8 mouse cellular contexts compared by ENCODE assay signal in the genomic region with DNA sequence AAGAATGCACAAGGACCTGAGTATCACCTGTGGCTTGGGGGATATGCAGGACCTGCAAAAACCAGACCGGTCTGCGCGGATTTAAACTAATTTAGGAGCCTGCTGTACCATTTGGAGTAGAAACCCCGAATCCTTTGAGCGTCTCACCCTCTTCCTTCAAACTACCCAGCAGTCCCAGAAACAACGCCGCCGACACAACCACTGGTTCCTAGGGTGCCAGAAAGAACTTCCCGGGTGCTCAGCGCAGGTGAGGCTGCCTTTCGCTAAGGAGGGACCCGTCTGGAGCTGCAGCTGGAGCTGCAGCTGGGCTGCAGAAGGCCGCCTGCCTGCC. TPM values are rescaled to one million over a fixed set of nuclear protein-coding genes. Genes with fewer than 3 reads are reported as not detected.
DNase-seq lines count a peak whose midpoint lies in the region; ATAC-seq and TF ChIP-seq lines count a peak whose summit lies in the region.

No protein-coding gene starts in this region.

- WGBS in heart, embryonic 13.5 days, result 2% methylated on average over 13 of the region's 13 CpGs
- WGBS in forebrain, postnatal 0 days, result under 1% methylated on average over 13 of the region's 13 CpGs

- peaks cover 14% of the 10 kb centered on the region for H3K4me1 ChIP-seq in heart, embryonic 13.5 days
- H3K4me1 ChIP-seq in forebrain, postnatal 0 days (ENCODE audit: insufficient read depth), result peaks cover 6% of the 10 kb centered on the region; the same call in 1 of the 2 replicates
- H3K4me1 ChIP-seq in megakaryocyte, embryonic 14.5 days, result peaks cover 25% of the 10 kb centered on the region

- peak overlapping the region; percentile 76 for H3K4me3 ChIP-seq in heart, embryonic 13.5 days
- H3K4me3 ChIP-seq in forebrain, postnatal 0 days (ENCODE audit: low read depth, low read length), result peak overlapping the region; percentile 74
- peak overlapping the region; percentile 96 for H3K4me3 ChIP-seq in megakaryocyte, embryonic 14.5 days (replicated peaks)

- peaks cover 19% of the 10 kb centered on the region for H3K36me3 ChIP-seq in heart, embryonic 13.5 days
- no peaks in the 10 kb centered on the region for H3K36me3 ChIP-seq in forebrain, postnatal 0 days (ENCODE audit: insufficient read depth)
- H3K36me3 ChIP-seq in megakaryocyte, embryonic 14.5 days (replicated peaks; ENCODE audit: low read length), result peaks cover 8% of the 10 kb centered on the region

- intact Hi-C loops in left cerebral cortex, postnatal 10 days (cut with DNase I), result loop anchor here (5.0 kb wide), 1 partner anchor 205 kb away; the partner anchor contains the start of gene Vps36

- H3K27me3 ChIP-seq in heart, embryonic 13.5 days (replicated peaks), result no peaks in the 10 kb centered on the region
- H3K27me3 ChIP-seq in forebrain, postnatal 0 days (ENCODE audit: insufficient read depth, low read length), result no peaks in the 10 kb centered on the region
- H3K27me3 ChIP-seq in megakaryocyte, embryonic 14.5 days (replicated peaks), result peaks cover 2% of the 10 kb centered on the region

- peak overlapping the region; percentile 87 for H3K4me2 ChIP-seq in heart, embryonic 13.5 days
- H3K4me2 ChIP-seq in forebrain, postnatal 0 days (ENCODE audit: low read depth), result peak overlapping the region; percentile 75

- H3K9me3 ChIP-seq in heart, embryonic 13.5 days, result no peaks in the 10 kb centered on the region
- H3K9me3 ChIP-seq in forebrain, postnatal 0 days (ENCODE audit: low read length), result no peaks in the 10 kb centered on the region
- no peaks in the 10 kb centered on the region for H3K9me3 ChIP-seq in megakaryocyte, embryonic 14.5 days

- DNase-seq in heart, postnatal 4 days, result no peak
- peak; percentile 41 for DNase-seq in ES-CJ7 (ENCODE audit: low read depth, low spot score)
- DNase-seq in forebrain, postnatal 0 days, result no peak
- DNase-seq in gastrocnemius, postnatal 10 days, result no peak
- DNase-seq in adrenal gland, postnatal 14 days, result no peak
- no peak for DNase-seq in left cerebral cortex, postnatal 10 days (ENCODE audit: extremely low spot score in 1 of 2, low spot score in 2 of 2)

- peak overlapping the region; percentile 76 for H3K27ac ChIP-seq in heart, embryonic 13.5 days (replicated peaks)
- peak overlapping the region; percentile 77 for H3K27ac ChIP-seq in forebrain, postnatal 0 days (ENCODE audit: low read depth, low read length)

- ATAC-seq in heart, embryonic 13.5 days (ENCODE audit: extremely low read depth, insufficient number of reproducible peaks, low FRiP score, low TSS enrichment), result no peak
- ATAC-seq in forebrain, postnatal 0 days, result no peak

- H3K9ac ChIP-seq in heart, embryonic 13.5 days, result peak overlapping the region; percentile 90
- H3K9ac ChIP-seq in forebrain, postnatal 0 days, result peak overlapping the region; percentile 78

- no peak for TF ChIP-seq CTCF in forebrain, postnatal 0 days (IDR thresholded peaks at IDR 0.05; ENCODE audit: low read depth)

RNA-seq across cellular contexts. Expression of gene Slc25a15, which starts 0.6 kb away (rescaled TPM):
- polyA plus RNA-seq in heart, embryonic 13.5 days (2015; fragmentation: Nextera tagmentation; extraction: Ambion mirVana), result 11.7 and 11.9 TPM in 2 replicates
- 10 to 100 TPM; 13.2 to 13.6 TPM for total RNA-seq in heart, postnatal 4 days (2021)
- 6.9 and 7.2 TPM in 2 replicates for total RNA-seq in forebrain, postnatal 0 days (2014; rRNA removed)
- polyA plus RNA-seq in forebrain, postnatal 0 days (2015; fragmentation: Nextera tagmentation; extraction: Ambion mirVana), result 6.0 and 7.3 TPM in 2 replicates
- polyA plus RNA-seq in megakaryocyte, embryonic 14.5 days (2012; ENCODE audit: insufficient read depth, low replicate concordance), result 0.67 and 1.3 TPM in 2 replicates
- 10 to 100 TPM; 12.5 to 13.4 TPM for total RNA-seq in gastrocnemius, postnatal 10 days (2021)
- total RNA-seq in adrenal gland, postnatal 14 days (2021), result 15.3 and 38.6 TPM in 2 replicates
- 10 to 100 TPM in 1 of 2 experiments, 1 to 10 TPM in 1; 9.0 to 10.1 TPM for total RNA-seq in left cerebral cortex, postnatal 10 days (2021)

RNA-seq across cellular contexts. Expression of gene Mrps31, which starts 13.4 kb away (rescaled TPM):
- polyA plus RNA-seq in heart, embryonic 13.5 days (2015; fragmentation: Nextera tagmentation; extraction: Ambion mirVana), result 46.8 and 50.5 TPM in 2 replicates
- 10 to 100 TPM; 49.4 to 52.1 TPM for total RNA-seq in heart, postnatal 4 days (2021)
- 24.9 and 33.7 TPM in 2 replicates for total RNA-seq in forebrain, postnatal 0 days (2014; rRNA removed)
- 31.2 and 34.3 TPM in 2 replicates for polyA plus RNA-seq in forebrain, postnatal 0 days (2015; fragmentation: Nextera tagmentation; extraction: Ambion mirVana)
- 0.10 and 1.5 TPM in 2 replicates for polyA plus RNA-seq in megakaryocyte, embryonic 14.5 days (2012; ENCODE audit: insufficient read depth, low replicate concordance)
- total RNA-seq in gastrocnemius, postnatal 10 days (2021), result 10 to 100 TPM; 35.3 to 41.6 TPM
- 50.0 and 51.9 TPM in 2 replicates for total RNA-seq in adrenal gland, postnatal 14 days (2021)
- total RNA-seq in left cerebral cortex, postnatal 10 days (2021), result 10 to 100 TPM; 23.5 to 24.1 TPM
